Mouse (Mus musculus): ENCODE results near the gene Cops4.

- TF ChIP-seq CTCF (IDR thresholded peaks at IDR 0.05; ENCODE audit: extremely low read depth, insufficient read depth, low read length), result no peak
- no peak for TF ChIP-seq POLR2A (IDR thresholded peaks at IDR 0.05; ENCODE audit: extremely low read depth, insufficient read depth, low read length)
These were observed 54.0 kb downstream of the Cops4 start, which contains the start of gene Plac8 for GRCm38 (mm10) chr5:100572069-100572468.

Measured in cortical plate, adult 2 months (tissue).